Mouse (Mus musculus): ENCODE data around the gene Zmiz2. TPM values are rescaled to one million over a fixed set of nuclear protein-coding genes. Genes with fewer than 3 reads are reported as not detected.

Zmiz2 gene
- polyA plus RNA-seq, 1 experiment from 2014 or later: 29.6 TPM

DNA sequence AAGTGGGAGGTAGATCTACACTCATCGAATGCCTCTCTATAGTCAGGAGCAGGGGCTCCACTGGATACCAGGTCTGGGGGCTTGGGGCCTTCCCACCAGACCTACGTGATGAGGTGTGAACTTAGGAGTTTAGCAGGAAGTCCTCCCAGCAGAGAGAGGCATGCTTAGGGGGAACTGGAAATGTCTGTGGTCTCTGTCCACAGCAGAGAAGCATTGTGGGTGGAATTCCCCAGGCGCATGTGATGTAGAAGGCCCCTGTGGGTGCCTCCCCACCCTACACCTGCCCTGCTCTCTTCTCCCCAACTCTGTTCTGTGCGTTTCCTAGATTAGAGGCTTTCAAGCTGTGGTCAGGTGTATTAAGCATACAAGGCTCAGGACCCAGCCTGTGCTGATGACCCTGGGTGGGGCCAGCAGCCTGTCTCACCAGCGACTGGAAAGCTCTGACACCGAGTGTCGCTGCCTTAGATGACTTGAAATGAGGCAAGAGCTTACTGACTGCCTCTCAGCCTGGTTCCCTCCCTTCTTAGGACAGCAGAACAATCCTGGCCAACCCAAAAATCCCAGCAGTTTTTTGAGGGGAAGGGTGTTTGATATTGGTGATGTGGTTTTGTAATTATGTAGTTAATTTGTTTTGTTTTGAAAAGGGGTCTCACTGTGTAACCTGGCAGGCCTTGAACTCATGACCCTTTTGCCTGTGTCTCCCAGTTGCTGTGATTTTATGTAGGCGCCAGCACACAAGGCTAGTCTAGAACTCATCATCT, 2.8 kb downstream of the Zmiz2 start:
- peaks cover 23% of the 10 kb centered on the region for H3K36me3 ChIP-seq (ENCODE audit: control insufficient read depth, insufficient read depth, low read length)
- H3K27ac ChIP-seq (ENCODE audit: low read depth, low read length): no peak overlapping the region
- no peak overlapping the region; the same call in 1 of the 2 replicates for H3K4me2 ChIP-seq (ENCODE audit: low read length)
- no peak for ATAC-seq
- WGBS: 89% methylated on average over 8 of the region's 8 CpGs
- no peaks in the 10 kb centered on the region for H3K27me3 ChIP-seq (replicated peaks; ENCODE audit: control insufficient read depth, insufficient read depth, low read length)
- H3K4me3 ChIP-seq (ENCODE audit: low read length): no peak overlapping the region
- H3K9ac ChIP-seq (ENCODE audit: low read depth, low read length): no peak overlapping the region
- H3K4me1 ChIP-seq (ENCODE audit: control insufficient read depth, insufficient read depth, low read depth, low read length): peaks cover 16% of the 10 kb centered on the region
- H3K9me3 ChIP-seq (ENCODE audit: control insufficient read depth, low read length): no peaks in the 10 kb centered on the region

DNA sequence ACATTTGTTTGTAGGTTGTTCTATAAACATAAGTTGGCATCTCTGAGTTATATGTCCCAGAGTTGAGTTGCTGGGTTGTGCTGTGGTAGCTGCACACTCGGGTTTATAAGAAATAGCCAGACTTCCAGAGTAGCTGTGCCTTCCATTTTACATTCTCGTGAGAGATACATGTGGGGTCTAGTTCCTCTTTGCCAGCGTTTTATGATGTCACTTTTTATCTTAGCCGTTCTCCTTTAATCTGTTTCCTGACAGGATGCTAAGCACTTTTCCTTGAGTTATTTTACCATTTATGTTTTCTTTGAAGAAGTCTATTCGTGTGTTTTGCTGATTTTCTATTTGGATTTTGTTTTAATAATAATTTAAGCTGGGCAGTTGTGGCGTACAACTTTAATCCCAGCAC, 4.0 kb downstream of the Zmiz2 start:
- no peaks in the 10 kb centered on the region for H3K27me3 ChIP-seq (replicated peaks; ENCODE audit: control insufficient read depth, insufficient read depth, low read length)
- H3K27ac ChIP-seq (ENCODE audit: low read depth, low read length): no peak overlapping the region
- H3K4me2 ChIP-seq (ENCODE audit: low read length): no peak overlapping the region
- no peak for ATAC-seq
- H3K9ac ChIP-seq (ENCODE audit: low read depth, low read length): no peak overlapping the region
- 88% methylated on average over 6 of the region's 6 CpGs for WGBS
- H3K4me3 ChIP-seq (ENCODE audit: low read length): no peak overlapping the region
- peaks cover 16% of the 10 kb centered on the region for H3K4me1 ChIP-seq (ENCODE audit: control insufficient read depth, insufficient read depth, low read depth, low read length)
- peaks cover 34% of the 10 kb centered on the region for H3K36me3 ChIP-seq (ENCODE audit: control insufficient read depth, insufficient read depth, low read length)
- no peaks in the 10 kb centered on the region for H3K9me3 ChIP-seq (ENCODE audit: control insufficient read depth, low read length)

DNA sequence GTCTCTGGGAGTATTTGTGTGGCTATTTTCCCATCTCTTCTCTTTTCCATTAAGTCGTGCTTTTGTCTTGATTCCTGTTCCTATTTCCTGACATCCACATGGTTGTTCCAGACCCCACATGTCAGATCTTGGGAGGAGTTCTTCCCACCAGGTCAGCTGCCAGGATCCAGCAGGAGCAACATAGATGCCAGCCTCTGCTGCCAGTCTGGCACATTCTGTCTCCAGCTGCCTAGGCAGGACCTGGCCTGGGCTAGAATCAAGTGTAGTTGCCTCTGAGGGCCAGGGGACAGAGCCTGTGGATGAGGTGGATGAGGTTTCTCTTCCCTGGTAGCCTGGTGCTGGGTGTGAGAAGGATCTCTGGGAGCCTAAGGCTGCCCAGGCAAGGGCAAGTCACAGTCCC, 5.0 kb downstream of the Zmiz2 start:
- WGBS: 82% methylated on average over 1 of the region's 1 CpGs
- Histone ChIP-seq H3K4me3 (ENCODE audit: low read length) (no peak overlapping the region), H3K27me3 (replicated peaks; ENCODE audit: control insufficient read depth, insufficient read depth, low read length) (no peaks in the 10 kb centered on the region), H3K9ac (ENCODE audit: low read depth, low read length) (no peak overlapping the region), H3K9me3 (ENCODE audit: control insufficient read depth, low read length) (no peaks in the 10 kb centered on the region), H3K4me2 (ENCODE audit: low read length) (no peak overlapping the region), H3K36me3 (ENCODE audit: control insufficient read depth, insufficient read depth, low read length) (peaks cover 42% of the 10 kb centered on the region), H3K4me1 (ENCODE audit: control insufficient read depth, insufficient read depth, low read depth, low read length) (peaks cover 16% of the 10 kb centered on the region), H3K27ac (ENCODE audit: low read depth, low read length) (no peak overlapping the region)
- ATAC-seq: no peak

DNA sequence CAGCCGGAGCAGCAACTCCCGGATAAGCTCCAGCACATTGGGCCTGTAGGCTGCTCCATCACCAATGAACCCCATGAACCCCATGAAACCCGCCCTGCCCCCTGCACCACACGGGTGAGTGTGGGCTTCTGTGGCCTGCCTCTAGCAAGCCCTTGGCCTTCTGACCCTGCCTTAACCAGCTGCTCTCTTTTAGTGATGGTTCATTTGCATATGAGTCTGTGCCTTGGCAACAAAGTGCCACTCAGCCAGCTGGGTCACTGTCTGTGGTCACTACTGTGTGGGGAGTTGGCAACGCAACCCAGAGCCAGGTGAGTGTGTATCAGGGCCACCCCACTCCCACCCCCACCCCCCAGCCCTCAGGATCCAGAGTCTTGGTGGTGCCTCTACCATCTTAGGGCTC, 6.7 kb downstream of the Zmiz2 start:
- peaks cover 58% of the 10 kb centered on the region for H3K36me3 ChIP-seq (ENCODE audit: control insufficient read depth, insufficient read depth, low read length)
- 63% methylated on average over 5 of the region's 5 CpGs for WGBS
- H3K9ac ChIP-seq (ENCODE audit: low read depth, low read length): no peak overlapping the region
- no peak overlapping the region for H3K4me3 ChIP-seq (ENCODE audit: low read length)
- no peaks in the 10 kb centered on the region for H3K9me3 ChIP-seq (ENCODE audit: control insufficient read depth, low read length)
- no peak overlapping the region for H3K4me2 ChIP-seq (ENCODE audit: low read length)
- ATAC-seq: no peak
- no peak overlapping the region for H3K27ac ChIP-seq (ENCODE audit: low read depth, low read length)
- H3K27me3 ChIP-seq (replicated peaks; ENCODE audit: control insufficient read depth, insufficient read depth, low read length): no peaks in the 10 kb centered on the region
- peaks cover 10% of the 10 kb centered on the region for H3K4me1 ChIP-seq (ENCODE audit: control insufficient read depth, insufficient read depth, low read depth, low read length)

DNA sequence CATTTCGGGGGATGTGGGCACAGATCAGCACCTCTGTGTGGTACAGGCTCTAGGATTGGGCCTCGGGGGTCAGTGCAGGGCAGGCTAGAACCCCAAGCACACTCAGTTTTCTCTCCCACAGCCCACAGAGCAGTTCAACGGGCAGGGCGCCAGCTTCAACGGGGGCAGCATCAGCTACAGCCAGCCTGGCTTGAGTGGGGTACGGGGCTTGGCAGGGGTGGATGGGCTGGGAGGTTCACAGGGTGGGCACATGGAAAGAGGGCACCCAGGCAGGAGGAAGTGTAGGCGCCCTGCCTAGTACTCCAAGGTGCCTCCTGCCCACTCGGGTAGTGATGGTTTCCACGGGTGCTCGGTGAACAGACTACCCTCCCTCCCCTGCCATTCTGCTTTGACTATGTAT, 9.3 kb downstream of the Zmiz2 start:
- Histone ChIP-seq H3K4me3 (ENCODE audit: low read length) (no peak overlapping the region), H3K36me3 (ENCODE audit: control insufficient read depth, insufficient read depth, low read length) (peaks cover 73% of the 10 kb centered on the region), H3K9me3 (ENCODE audit: control insufficient read depth, low read length) (no peaks in the 10 kb centered on the region), H3K4me1 (ENCODE audit: control insufficient read depth, insufficient read depth, low read depth, low read length) (no peaks in the 10 kb centered on the region), H3K27ac (ENCODE audit: low read depth, low read length) (no peak overlapping the region), H3K4me2 (ENCODE audit: low read length) (no peak overlapping the region), H3K9ac (ENCODE audit: low read depth, low read length) (no peak overlapping the region), H3K27me3 (replicated peaks; ENCODE audit: control insufficient read depth, insufficient read depth, low read length) (no peaks in the 10 kb centered on the region)
- 93% methylated on average over 10 of the region's 10 CpGs for WGBS
- 0 out of 2 replicates have a peak, but pooled peaks have one; percentile 6 for ATAC-seq

DNA sequence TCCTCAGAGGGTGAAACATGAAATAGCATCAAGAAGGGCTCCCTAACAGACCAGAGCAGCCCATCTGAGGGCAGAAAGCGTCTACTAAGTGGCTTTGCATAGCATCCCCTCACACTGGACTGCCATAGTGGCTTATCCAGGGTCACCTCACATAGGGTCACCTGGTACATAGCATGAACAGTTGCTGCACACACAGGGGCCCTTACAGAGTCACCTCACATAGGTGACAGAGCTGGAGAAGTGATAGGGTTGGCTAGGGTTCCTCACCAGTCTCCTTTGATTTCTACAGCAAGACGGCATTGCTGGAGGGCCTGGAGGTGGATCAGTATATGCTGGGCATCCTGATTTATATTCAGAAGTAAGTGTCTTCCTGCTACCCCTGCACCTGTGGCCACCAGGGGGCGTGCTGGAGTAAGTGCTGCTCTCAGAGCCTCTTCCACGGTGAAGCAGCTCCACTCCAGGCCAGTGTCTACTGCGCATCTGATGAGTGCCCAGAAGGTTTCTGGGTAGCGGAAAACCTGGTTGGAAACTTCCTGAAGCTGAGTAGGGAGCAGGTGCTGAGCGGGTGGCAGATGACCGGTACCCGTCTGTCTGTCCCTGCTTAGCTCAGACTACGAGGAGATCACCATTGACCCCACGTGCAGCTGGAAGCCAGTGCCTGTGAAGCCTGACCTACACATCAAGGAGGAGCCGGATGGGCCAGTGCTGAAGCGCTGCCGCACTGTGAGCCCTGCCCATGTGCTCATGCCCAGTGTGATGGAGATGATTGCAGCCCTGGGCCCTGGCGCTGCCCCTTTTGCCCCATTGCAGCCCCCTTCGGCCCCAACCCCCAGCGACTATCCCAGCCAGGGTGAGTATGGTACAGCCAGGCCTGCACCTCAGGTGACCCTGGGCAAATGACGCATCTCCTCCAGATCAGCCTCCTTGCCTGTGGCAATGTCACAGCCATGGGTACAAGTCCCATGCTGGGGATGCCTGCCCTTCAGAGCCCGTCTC, 13.9 kb downstream of the Zmiz2 start:
- H3K27me3 ChIP-seq (replicated peaks; ENCODE audit: control insufficient read depth, insufficient read depth, low read length): no peaks in the 10 kb centered on the region

DNA sequence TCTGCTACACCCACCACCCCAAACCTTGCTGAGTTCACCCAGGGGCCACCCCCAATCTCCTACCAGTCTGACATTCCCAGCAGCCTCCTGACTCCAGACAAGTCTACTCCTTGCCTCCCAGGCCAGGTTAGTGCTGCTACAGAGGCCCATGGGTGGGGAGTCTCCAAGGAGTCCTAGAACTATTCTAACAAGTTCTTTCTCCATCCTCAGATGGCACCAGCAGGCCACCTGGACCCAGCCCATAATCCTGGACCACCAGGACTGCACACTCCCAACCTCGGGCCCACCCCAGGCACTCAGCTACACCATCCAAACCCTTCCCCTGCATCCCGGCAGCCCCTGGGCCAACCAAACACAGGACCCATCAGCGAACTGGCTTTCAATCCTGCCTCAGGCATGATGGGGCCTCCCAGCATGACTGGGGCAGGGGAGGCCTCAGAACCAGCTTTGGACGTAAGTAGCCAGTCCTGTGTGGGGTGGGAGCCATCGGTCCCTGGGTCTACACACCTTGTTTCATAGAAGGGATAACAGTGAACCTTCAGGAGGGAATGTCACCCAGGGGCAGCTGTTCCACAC, 15.0 kb downstream of the Zmiz2 start:
- H3K27ac ChIP-seq (ENCODE audit: low read depth, low read length): no peak overlapping the region
- H3K9ac ChIP-seq (ENCODE audit: low read depth, low read length): no peak overlapping the region
- no peak overlapping the region for H3K4me3 ChIP-seq (ENCODE audit: low read length)
- 94% methylated on average over 5 of the region's 5 CpGs for WGBS
- H3K9me3 ChIP-seq (ENCODE audit: control insufficient read depth, low read length): no peaks in the 10 kb centered on the region
- H3K4me2 ChIP-seq (ENCODE audit: low read length): no peak overlapping the region
- ATAC-seq: no peak
- no peaks in the 10 kb centered on the region for H3K27me3 ChIP-seq (replicated peaks; ENCODE audit: control insufficient read depth, insufficient read depth, low read length)
- H3K4me1 ChIP-seq (ENCODE audit: control insufficient read depth, insufficient read depth, low read depth, low read length): peaks cover 18% of the 10 kb centered on the region
- H3K36me3 ChIP-seq (ENCODE audit: control insufficient read depth, insufficient read depth, low read length): peaks cover 64% of the 10 kb centered on the region

More for the DNA sequence above, 13.9 kb downstream of the Zmiz2 start:
- Histone ChIP-seq H3K36me3 (ENCODE audit: control insufficient read depth, insufficient read depth, low read length) (peaks cover 74% of the 10 kb centered on the region), H3K4me2 (ENCODE audit: low read length) (no peak overlapping the region), H3K4me1 (ENCODE audit: control insufficient read depth, insufficient read depth, low read depth, low read length) (peaks cover 18% of the 10 kb centered on the region), H3K4me3 (ENCODE audit: low read length) (no peak overlapping the region), H3K9me3 (ENCODE audit: control insufficient read depth, low read length) (no peaks in the 10 kb centered on the region), H3K27ac (ENCODE audit: low read depth, low read length) (no peak overlapping the region), H3K9ac (ENCODE audit: low read depth, low read length) (no peak overlapping the region)
- no peak for ATAC-seq
- WGBS: 89% methylated on average over 19 of the region's 19 CpGs

DNA sequence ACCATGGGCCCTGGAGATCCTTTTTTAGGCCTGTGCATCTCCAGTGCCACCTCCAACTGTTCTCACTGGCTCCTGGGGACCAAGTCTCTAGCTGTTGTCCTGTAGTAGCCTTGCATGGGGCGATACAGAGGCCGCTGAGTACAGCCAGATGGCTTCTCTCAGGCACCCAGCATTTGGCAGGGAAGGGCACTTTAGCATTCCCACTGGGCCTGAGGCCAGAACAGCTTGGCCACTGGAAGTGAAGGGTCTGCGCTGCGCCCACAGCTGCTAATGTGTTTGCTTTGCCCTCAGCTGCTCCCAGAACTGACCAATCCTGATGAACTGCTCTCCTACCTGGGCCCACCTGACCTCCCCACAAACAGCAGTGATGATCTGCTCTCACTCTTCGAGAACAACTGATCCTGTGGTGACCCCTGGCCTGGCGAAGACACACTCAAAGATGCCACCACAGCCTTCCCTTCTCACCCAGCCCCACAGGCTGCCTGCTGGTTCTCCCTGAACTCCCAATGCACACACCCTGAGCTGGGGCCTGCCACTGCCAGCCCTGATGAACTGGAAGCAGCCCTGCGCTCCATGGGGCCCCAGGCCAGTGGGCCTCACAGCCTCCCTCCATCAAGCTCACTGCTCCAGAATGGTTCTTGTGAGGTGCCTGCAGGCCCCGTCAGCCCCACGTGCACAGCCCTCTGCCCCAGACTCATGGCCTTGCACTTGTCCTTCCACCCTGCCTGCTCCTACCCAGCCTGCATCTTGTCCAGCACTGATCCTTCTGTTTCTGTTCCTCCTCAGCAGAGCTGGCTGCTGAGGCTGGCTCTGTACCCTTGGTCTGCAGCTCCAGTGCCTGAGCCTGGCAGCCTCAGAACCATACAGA, 16.1 kb downstream of the Zmiz2 start:
- 84% methylated on average over 9 of the region's 9 CpGs for WGBS
- H3K36me3 ChIP-seq (ENCODE audit: control insufficient read depth, insufficient read depth, low read length): peaks cover 54% of the 10 kb centered on the region
- ATAC-seq: 0 out of 2 replicates have a peak, but pooled peaks have one; percentile 14
- peaks cover 18% of the 10 kb centered on the region for H3K4me1 ChIP-seq (ENCODE audit: control insufficient read depth, insufficient read depth, low read depth, low read length)
- peak overlapping the region; percentile 66 for H3K27ac ChIP-seq (ENCODE audit: low read depth, low read length)
- no peak overlapping the region for H3K4me3 ChIP-seq (ENCODE audit: low read length)
- H3K9me3 ChIP-seq (ENCODE audit: control insufficient read depth, low read length): no peaks in the 10 kb centered on the region
- H3K9ac ChIP-seq (ENCODE audit: low read depth, low read length): 0 out of 2 replicates have a peak overlapping the region, but pooled peaks have one; percentile 28
- H3K27me3 ChIP-seq (replicated peaks; ENCODE audit: control insufficient read depth, insufficient read depth, low read length): no peaks in the 10 kb centered on the region
- H3K4me2 ChIP-seq (ENCODE audit: low read length): no peak overlapping the region
